Mouse (Mus musculus): ENCODE results near the gene Cluap1. TPM values are rescaled to one million over a fixed set of nuclear protein-coding genes. Genes with fewer than 3 reads are reported as not detected.

Cluap1 gene
- polyA plus RNA-seq, 1 experiment from 2014 or later = 13.8 TPM

- no peak for TF ChIP-seq EP300 (optimal IDR thresholded peaks at IDR 0.05)
- TF ChIP-seq CTCF (IDR thresholded peaks at IDR 0.05; ENCODE audit: low read depth) = no peak
- WGBS = 62% methylated on average over 7 of the region's 7 CpGs
- Histone ChIP-seq H3K9me3 (ENCODE audit: control insufficient read depth, low read length) (no peaks in the 10 kb centered on the region), H3K9ac (ENCODE audit: low read length) (no peak overlapping the region), H3K27me3 (ENCODE audit: control insufficient read depth, insufficient read depth, low read length) (no peaks in the 10 kb centered on the region), H3K36me3 (ENCODE audit: control insufficient read depth, insufficient read depth, low read length) (0 out of 2 replicates have a peak, but pooled peaks cover 4% of the 10 kb centered on the region), H3K4me3 (ENCODE audit: low read depth, low read length) (no peak overlapping the region), H3K27ac (replicated peaks) (no peak overlapping the region), H3K4me1 (replicated peaks; ENCODE audit: control insufficient read depth, insufficient read depth) (no peaks in the 10 kb centered on the region), H3K4me2 (replicated peaks; ENCODE audit: low read depth) (no peak overlapping the region)
- ATAC-seq (ENCODE audit: low FRiP score, low TSS enrichment) = peak; percentile 69
- no peak for DNase-seq (ENCODE audit: low spot score)
These were observed 67.1 kb downstream of the Cluap1 start for GRCm38 (mm10) chr16:3975658-3976057.

- 69% methylated on average over 4 of the region's 4 CpGs for WGBS
- no peak within 1 kb of the TSS for H3K9ac ChIP-seq (ENCODE audit: low read length)
- no peaks in the 10 kb centered on the region for H3K9me3 ChIP-seq (ENCODE audit: control insufficient read depth, low read length)
- peaks cover 9% of the 10 kb centered on the region; the same call in 1 of the 2 replicates for H3K36me3 ChIP-seq (ENCODE audit: control insufficient read depth, insufficient read depth, low read length)
- no peak within 1 kb of the TSS for H3K4me2 ChIP-seq (replicated peaks; ENCODE audit: low read depth)
- DNase-seq (ENCODE audit: low spot score) = no peak
- H3K4me1 ChIP-seq (replicated peaks; ENCODE audit: control insufficient read depth, insufficient read depth) = no peaks in the 10 kb centered on the region
- no peak for TF ChIP-seq EP300 (optimal IDR thresholded peaks at IDR 0.05)
- TF ChIP-seq CTCF (IDR thresholded peaks at IDR 0.05; ENCODE audit: low read depth) = no peak
- H3K27ac ChIP-seq (replicated peaks) = no peak within 1 kb of the TSS
- no peak for ATAC-seq (ENCODE audit: low FRiP score, low TSS enrichment)
- H3K27me3 ChIP-seq (ENCODE audit: control insufficient read depth, insufficient read depth, low read length) = no peaks in the 10 kb centered on the region
- H3K4me3 ChIP-seq (ENCODE audit: low read depth, low read length) = no peak within 1 kb of the TSS
These were observed 67.7 kb downstream of the Cluap1 start, which contains the start of gene Nlrc3 for GRCm38 (mm10) chr16:3976251-3976671. TSS of gene Nlrc3 (minus strand) at chr16:3976632.

- Histone ChIP-seq H3K4me1 (replicated peaks; ENCODE audit: control insufficient read depth, insufficient read depth) (no peaks in the 10 kb centered on the region), H3K27me3 (ENCODE audit: control insufficient read depth, insufficient read depth, low read length) (no peaks in the 10 kb centered on the region), H3K9ac (ENCODE audit: low read length) (no peak overlapping the region), H3K27ac (replicated peaks) (no peak overlapping the region), H3K4me3 (ENCODE audit: low read depth, low read length) (no peak overlapping the region), H3K36me3 (ENCODE audit: control insufficient read depth, insufficient read depth, low read length) (peaks cover 10% of the 10 kb centered on the region; the same call in 1 of the 2 replicates), H3K4me2 (replicated peaks; ENCODE audit: low read depth) (no peak overlapping the region), H3K9me3 (ENCODE audit: control insufficient read depth, low read length) (no peaks in the 10 kb centered on the region)
- no peak for DNase-seq (ENCODE audit: low spot score)
- 37% methylated on average over 3 of the region's 3 CpGs for WGBS
- ATAC-seq (ENCODE audit: low FRiP score, low TSS enrichment) = no peak
- TF ChIP-seq CTCF (IDR thresholded peaks at IDR 0.05; ENCODE audit: low read depth) = no peak
- no peak for TF ChIP-seq EP300 (optimal IDR thresholded peaks at IDR 0.05)
These were observed 68.1 kb downstream of the Cluap1 start for GRCm38 (mm10) chr16:3976712-3977111.

GRCm38 (mm10) chr16:3982173-3982572 lies 73.6 kb downstream of the Cluap1 start:
- no peak overlapping the region for H3K9ac ChIP-seq (ENCODE audit: low read length)
- ATAC-seq (ENCODE audit: low FRiP score, low TSS enrichment) (no peak), DNase-seq (ENCODE audit: low spot score) (no peak)
- H3K4me1 ChIP-seq (replicated peaks; ENCODE audit: control insufficient read depth, insufficient read depth) = no peaks in the 10 kb centered on the region
- peaks cover 31% of the 10 kb centered on the region for H3K36me3 ChIP-seq (ENCODE audit: control insufficient read depth, insufficient read depth, low read length)
- no peak overlapping the region for H3K27ac ChIP-seq (replicated peaks)
- H3K4me2 ChIP-seq (replicated peaks; ENCODE audit: low read depth) = no peak overlapping the region
- no peaks in the 10 kb centered on the region for H3K9me3 ChIP-seq (ENCODE audit: control insufficient read depth, low read length)
- H3K4me3 ChIP-seq (ENCODE audit: low read depth, low read length) = no peak overlapping the region
- WGBS = 88% methylated on average over 4 of the region's 4 CpGs
- TF ChIP-seq CTCF (IDR thresholded peaks at IDR 0.05; ENCODE audit: low read depth) = no peak
- no peak for TF ChIP-seq EP300 (optimal IDR thresholded peaks at IDR 0.05)
- no peaks in the 10 kb centered on the region for H3K27me3 ChIP-seq (ENCODE audit: control insufficient read depth, insufficient read depth, low read length)

GRCm38 (mm10) chr16:3983146-3983700 lies 74.6 kb downstream of the Cluap1 start:
- no peak overlapping the region for H3K4me2 ChIP-seq (replicated peaks; ENCODE audit: low read depth)
- no peak for ATAC-seq (ENCODE audit: low FRiP score, low TSS enrichment)
- no peaks in the 10 kb centered on the region for H3K4me1 ChIP-seq (replicated peaks; ENCODE audit: control insufficient read depth, insufficient read depth)
- 77% methylated on average over 7 of the region's 7 CpGs for WGBS
- H3K9ac ChIP-seq (ENCODE audit: low read length) = no peak overlapping the region
- TF ChIP-seq EP300 (optimal IDR thresholded peaks at IDR 0.05) (no peak), CTCF (IDR thresholded peaks at IDR 0.05; ENCODE audit: low read depth) (no peak)
- no peak for DNase-seq (ENCODE audit: low spot score)
- no peaks in the 10 kb centered on the region for H3K9me3 ChIP-seq (ENCODE audit: control insufficient read depth, low read length)
- H3K27ac ChIP-seq (replicated peaks) = no peak overlapping the region
- H3K27me3 ChIP-seq (ENCODE audit: control insufficient read depth, insufficient read depth, low read length) = no peaks in the 10 kb centered on the region
- no peak overlapping the region for H3K4me3 ChIP-seq (ENCODE audit: low read depth, low read length)
- peaks cover 32% of the 10 kb centered on the region for H3K36me3 ChIP-seq (ENCODE audit: control insufficient read depth, insufficient read depth, low read length)

GRCm38 (mm10) chr16:3988410-3988809 lies 79.8 kb downstream of the Cluap1 start:
- H3K27ac ChIP-seq (replicated peaks) = no peak overlapping the region
- H3K9me3 ChIP-seq (ENCODE audit: control insufficient read depth, low read length) = no peaks in the 10 kb centered on the region
- no peak overlapping the region for H3K4me3 ChIP-seq (ENCODE audit: low read depth, low read length)
- DNase-seq (ENCODE audit: low spot score) = no peak
- no peaks in the 10 kb centered on the region for H3K4me1 ChIP-seq (replicated peaks; ENCODE audit: control insufficient read depth, insufficient read depth)
- WGBS = 92% methylated on average over 4 of the region's 4 CpGs
- no peak overlapping the region for H3K4me2 ChIP-seq (replicated peaks; ENCODE audit: low read depth)
- no peak overlapping the region for H3K9ac ChIP-seq (ENCODE audit: low read length)
- TF ChIP-seq EP300 (optimal IDR thresholded peaks at IDR 0.05) (no peak), CTCF (IDR thresholded peaks at IDR 0.05; ENCODE audit: low read depth) (no peak)
- H3K36me3 ChIP-seq (ENCODE audit: control insufficient read depth, insufficient read depth, low read length) = peaks cover 38% of the 10 kb centered on the region
- H3K27me3 ChIP-seq (ENCODE audit: control insufficient read depth, insufficient read depth, low read length) = no peaks in the 10 kb centered on the region
- ATAC-seq (ENCODE audit: low FRiP score, low TSS enrichment) = no peak

Small RNAs within 50 kb of the gene (microRNA-seq; reads per million reads assigned to microRNA genes)
- gene Gm23493 = not detected

Other genes with a start within 250 kb of the Cluap1 start
- not detected in 2 replicates for gene Mefv, start 190.7 kb upstream of the Cluap1 start, polyA plus RNA-seq (2015; fragmentation: Nextera tagmentation; extraction: Ambion mirVana)
- 19.1 and 22.7 TPM in 2 replicates for gene Zfp263, start 164.7 kb upstream of the Cluap1 start, polyA plus RNA-seq (2015; fragmentation: Nextera tagmentation; extraction: Ambion mirVana)
- gene Olfr15, start 77.9 kb upstream of the Cluap1 start, polyA plus RNA-seq (2015; fragmentation: Nextera tagmentation; extraction: Ambion mirVana) = not detected in 2 replicates
- 0.44 and 0.62 TPM in 2 replicates for gene Zfp174, start 61.5 kb upstream of the Cluap1 start, polyA plus RNA-seq (2015; fragmentation: Nextera tagmentation; extraction: Ambion mirVana)
- 26.7 and 30.8 TPM in 2 replicates for gene Naa60, start 36.4 kb upstream of the Cluap1 start, polyA plus RNA-seq (2015; fragmentation: Nextera tagmentation; extraction: Ambion mirVana)
- 2.2 and 3.5 TPM in 2 replicates for gene Zfp597, start 24.2 kb upstream of the Cluap1 start, polyA plus RNA-seq (2015; fragmentation: Nextera tagmentation; extraction: Ambion mirVana)
- gene Gm20695, start 24.2 kb upstream of the Cluap1 start, polyA plus RNA-seq (2015; fragmentation: Nextera tagmentation; extraction: Ambion mirVana) = 0.75 and 1.9 TPM in 2 replicates
- 8.3 and 8.5 TPM in 2 replicates for gene 1700037C18Rik, start 112 bp upstream of the Cluap1 start, polyA plus RNA-seq (2015; fragmentation: Nextera tagmentation; extraction: Ambion mirVana)
- 0.15 and 0.27 TPM in 2 replicates for gene Nlrc3, start 67.8 kb downstream of the Cluap1 start, polyA plus RNA-seq (2015; fragmentation: Nextera tagmentation; extraction: Ambion mirVana)
- gene Slx4, start 95.0 kb downstream of the Cluap1 start, polyA plus RNA-seq (2015; fragmentation: Nextera tagmentation; extraction: Ambion mirVana) = 3.3 TPM in 2 replicates
- 0.65 and 0.78 TPM in 2 replicates for gene Dnase1, start 128.1 kb downstream of the Cluap1 start, polyA plus RNA-seq (2015; fragmentation: Nextera tagmentation; extraction: Ambion mirVana)
- gene Trap1, start 169.0 kb downstream of the Cluap1 start, polyA plus RNA-seq (2015; fragmentation: Nextera tagmentation; extraction: Ambion mirVana) = 46.7 and 50.3 TPM in 2 replicates

Data from stomach, postnatal 0 days (tissue).